Mouse (Mus musculus) liver, embryonic 15.5 days (tissue): Measurements from ENCODE around the gene Heatr3. TPM values are rescaled to one million over a fixed set of nuclear protein-coding genes. Genes with fewer than 3 reads are reported as not detected.
"Not testable (repeated sequence)": the region's sequence is repeated elsewhere in the genome, so short reads cannot be mapped to it uniquely, and the experiment has no call there.

Experiments used
- ATAC-seq: fragments of 200-750 bp; cut with Nextera tagmentation; 2 replicates; pipeline ENCODE4 v1.8.0; 2017; ENCODE audit warnings: moderate number of reproducible peaks, mild to moderate bottlenecking, moderate library complexity; ENCODE audit not compliant: insufficient read depth
- H3K27ac ChIP-seq: fragments of 300-500 bp; sonication (generic); replicated peaks from 2 replicates; pipeline ENCODE4 v1.5.1; 2015; ENCODE audit warnings: mild to moderate bottlenecking, inconsistent platforms
- H3K27me3 ChIP-seq: fragments of 300-500 bp; sonication (generic); 2 replicates; pipeline ENCODE4 v1.6.1; 2015; ENCODE audit warnings: mild to moderate bottlenecking, inconsistent platforms
- H3K36me3 ChIP-seq: fragments of 300-500 bp; sonication (generic); replicated peaks from 2 replicates; pipeline ENCODE4 v1.6.1; 2015; ENCODE audit warnings: moderate library complexity, mild to moderate bottlenecking, inconsistent platforms
- H3K4me1 ChIP-seq: fragments of 300-500 bp; sonication (generic); replicated peaks from 2 replicates; pipeline ENCODE4 v1.6.1; 2015; ENCODE audit warnings: inconsistent platforms
- H3K4me2 ChIP-seq: fragments of 300-500 bp; sonication (generic); 2 replicates; pipeline ENCODE4 v1.6.1; 2015; ENCODE audit warnings: moderate library complexity, mild to moderate bottlenecking, inconsistent platforms
- H3K4me3 ChIP-seq: fragments of 300-500 bp; sonication (generic); replicated peaks from 2 replicates; pipeline ENCODE4 v1.5.1; 2015; ENCODE audit warnings: mild to moderate bottlenecking, inconsistent platforms
- H3K9ac ChIP-seq: fragments of 300-500 bp; sonication (generic); 2 replicates; pipeline ENCODE4 v1.6.1; 2015; ENCODE audit warnings: moderate library complexity, mild to moderate bottlenecking, inconsistent platforms
- H3K9me3 ChIP-seq: fragments of 300-500 bp; sonication (generic); replicated peaks from 2 replicates; pipeline ENCODE4 v1.6.1; 2016; ENCODE audit warnings: inconsistent platforms
- WGBS: fragments of 180-500 bp; shearing (Covaris S2); methylation state at CpG from one replicate; pipeline ENCODE4 v1.1.7; 2015; ENCODE audit warnings: mixed read lengths; ENCODE audit not compliant: insufficient replicate concordance; 5-methylcytosine and 5-hydroxymethylcytosine counted together
- microRNA-seq: library from miRNA; unstranded; fragments of <30 nt; microRNA quantifications from one replicate; pipeline ENCODE4, GENCODE M21; 2016
- polyA plus RNA-seq: library from polyadenylated mRNA; unstranded; fragments of >200 nt; fragmentation: Nextera tagmentation; extraction: Ambion mirVana; gene quantifications from 2 replicates; pipeline ENCODE4 v1.2.1, GENCODE M21; 2015

Gene Heatr3
- polyA plus RNA-seq, 1 experiment from 2014 or later = 19.2 TPM

DNA sequence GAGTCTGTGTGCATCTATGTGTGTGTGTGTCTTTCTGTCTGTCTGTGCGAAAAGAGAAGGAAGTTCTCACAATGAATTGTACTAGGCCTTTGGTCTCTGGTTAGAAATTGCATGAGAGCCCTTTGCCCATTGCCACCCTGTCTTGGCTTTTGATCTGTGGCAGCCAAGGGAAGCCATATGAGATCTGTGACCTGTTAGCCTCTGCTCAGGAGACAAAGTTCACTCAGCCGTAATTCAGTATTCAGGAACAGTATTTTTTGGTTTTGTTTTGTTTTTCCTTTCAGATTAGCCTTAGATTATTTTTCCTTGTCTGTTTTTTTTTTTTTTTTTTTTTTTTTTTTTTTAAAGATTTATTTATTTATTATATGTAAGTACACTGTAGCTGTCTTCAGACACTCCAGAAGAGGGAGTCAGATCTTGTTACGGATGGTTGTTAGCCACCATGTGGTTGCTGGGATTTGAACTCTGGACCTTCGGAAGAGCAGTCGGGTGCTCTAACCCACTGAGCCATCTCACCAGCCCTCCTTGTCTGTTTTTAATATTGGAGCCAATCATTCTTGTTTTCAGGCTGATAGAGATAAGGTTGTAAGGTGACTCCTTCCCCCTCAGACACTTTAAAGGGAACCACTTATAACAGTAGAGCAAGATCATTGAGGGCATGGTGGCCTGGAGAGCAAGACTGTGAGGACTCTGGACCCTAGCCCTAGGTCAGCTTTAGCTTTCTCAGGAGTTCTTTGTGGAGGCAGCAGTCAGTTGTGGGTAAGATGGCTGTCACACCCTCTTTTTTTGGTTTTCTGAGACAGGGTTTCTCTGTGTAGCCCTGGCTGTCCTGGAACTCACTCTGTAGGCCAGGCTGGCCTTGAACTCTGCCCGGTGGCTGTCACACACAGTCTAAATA lies 72.5 kb downstream of the Heatr3 start:
- not testable (repeated sequence) for H3K4me2 ChIP-seq, H3K4me3 ChIP-seq, H3K9me3 ChIP-seq, H3K9ac ChIP-seq, H3K27me3 ChIP-seq
- Histone ChIP-seq H3K4me1 (peaks cover 23% of the 10 kb centered on the region), H3K27ac (peak overlapping the region; percentile 12; the same call in 1 of the 2 replicates), H3K36me3 (peaks cover 17% of the 10 kb centered on the region)
- 65% methylated on average over 6 of the region's 6 CpGs for WGBS
- 0 out of 2 replicates have a peak, but pooled peaks have one; percentile 18 for ATAC-seq

DNA sequence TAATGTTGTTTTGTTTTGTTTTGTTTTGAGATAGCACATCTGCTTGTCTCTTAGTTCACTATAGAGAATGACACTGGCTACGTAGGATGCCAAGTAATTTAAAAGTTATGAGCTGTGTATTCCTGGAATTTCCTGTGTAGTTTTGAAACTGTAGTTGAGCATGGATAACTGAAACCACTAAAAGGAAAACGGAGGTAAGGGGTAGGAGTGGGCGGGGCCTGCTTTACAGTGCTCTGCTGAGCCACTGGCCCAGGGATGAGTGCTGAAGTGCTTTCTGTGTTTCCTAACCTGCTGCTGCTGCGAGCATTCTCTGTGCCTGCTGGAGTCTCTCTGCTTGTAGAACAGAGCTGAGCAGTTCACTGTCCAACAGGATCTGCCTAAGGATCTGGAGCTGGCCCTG lies 83.7 kb downstream of the Heatr3 start:
- Histone ChIP-seq H3K27ac (no peak overlapping the region), H3K4me3 (no peak overlapping the region), H3K9ac (no peak overlapping the region), H3K27me3 (no peaks in the 10 kb centered on the region), H3K4me1 (peaks cover 17% of the 10 kb centered on the region; the same call in 1 of the 2 replicates), H3K9me3 (no peaks in the 10 kb centered on the region), H3K4me2 (no peak overlapping the region), H3K36me3 (no peaks in the 10 kb centered on the region)
- no peak for ATAC-seq
- 50% methylated on average over 4 of the region's 4 CpGs for WGBS

Small RNAs within 50 kb of the gene (microRNA-seq; reads per million reads assigned to microRNA genes)
- 1.3 reads per million for gene Mir7071

Other genes starting within 250 kb of the Heatr3 start
- gene Zfp423, start 178.3 kb upstream of the Heatr3 start, polyA plus RNA-seq = 0.30 and 0.39 TPM in 2 replicates
- gene Cnep1r1, start 19.1 kb upstream of the Heatr3 start, polyA plus RNA-seq = 21.7 and 24.2 TPM in 2 replicates
- gene Tent4b, start 61.4 kb downstream of the Heatr3 start, polyA plus RNA-seq = 3.3 and 3.4 TPM in 2 replicates
- gene Adcy7, start 134.5 kb downstream of the Heatr3 start, polyA plus RNA-seq = 21.3 and 22.3 TPM in 2 replicates
- 28.4 and 31.3 TPM in 2 replicates for gene Brd7, start 224.3 kb downstream of the Heatr3 start, polyA plus RNA-seq